Mouse (Mus musculus): ENCODE results near the gene Cyba. TPM values are rescaled to one million over a fixed set of nuclear protein-coding genes. Genes with fewer than 3 reads are reported as not detected.

Cyba gene
- total and polyA plus RNA-seq, 3 experiments, result 450 to 1,119 (median 848) TPM

GRCm38 (mm10) chr8:122376365-122377231, 56.1 kb downstream of the Cyba start, which contains the start of gene Zc3h18 (continued):
- 0 out of 2 replicates have a peak, but pooled peaks have one; percentile 35 for TF ChIP-seq BHLHE40 (IDR thresholded peaks at IDR 0.05; ENCODE audit: low read depth, low read length)
- TF ChIP-seq CHD1 (IDR thresholded peaks at IDR 0.05; ENCODE audit: low read depth, low read length), result no peak
- no peak; the same call in 1 of the 2 replicates for TF ChIP-seq MYC (IDR thresholded peaks at IDR 0.05; ENCODE audit: low read depth, low read length)
- TF ChIP-seq JUN (IDR thresholded peaks at IDR 0.05; ENCODE audit: insufficient read depth, low read depth, low read length), result no peak
- no peak for TF ChIP-seq CTCF (conservative IDR thresholded peaks at IDR 0.05 in 1 of 2, IDR thresholded peaks at IDR 0.05 in 1 of 2; ENCODE audit: low read depth in 2 of 2, low read length in 2 of 2)
- TF ChIP-seq E2F4 (IDR thresholded peaks at IDR 0.05; ENCODE audit: insufficient replicate concordance, low read depth, low read length), result peak; percentile 80; the same call in 1 of the 2 replicates
- peak; percentile 95 for TF ChIP-seq ELF1 (IDR thresholded peaks at IDR 0.05; ENCODE audit: low read depth, low read length)
- no peak for TF ChIP-seq USF2 (conservative IDR thresholded peaks at IDR 0.05; ENCODE audit: low read depth, low read length)
- TF ChIP-seq TBP (conservative IDR thresholded peaks at IDR 0.05; ENCODE audit: low read depth, low read length), result 0 out of 2 replicates have a peak, but pooled peaks have one; percentile 14

GRCm38 (mm10) chr8:122375751-122376364, 56.9 kb downstream of the Cyba start:
- Histone ChIP-seq H3K4me2 (ENCODE audit: insufficient read depth, low read depth, poor library complexity, severe bottlenecking) (peak overlapping the region; percentile 82; the same call in 1 of the 2 replicates), H3K36me3 (replicated peaks in 1 of 2; ENCODE audit: control insufficient read depth in 1 of 2, insufficient read depth in 1 of 2, low read length in 1 of 2) (peaks cover 19 to 44% of the 10 kb centered on the region in 2 experiments), H3K9ac (ENCODE audit: insufficient read depth, low read depth) (peak overlapping the region; percentile 82), H3K27me3 (replicated peaks) (no peaks in the 10 kb centered on the region), H3K9me3 (replicated peaks; ENCODE audit: low read length) (no peaks in the 10 kb centered on the region), H3K79me2 (replicated peaks; ENCODE audit: control insufficient read depth, extremely low read depth, insufficient read depth, poor library complexity, severe bottlenecking) (peaks cover 37% of the 10 kb centered on the region), H3K4me3 (replicated peaks in 1 of 3; ENCODE audit: low read depth in 2 of 3, low read length in 2 of 3, poor library complexity in 1 of 3) (peak overlapping the region; percentile 55 to 83 (median 67)), H3K27ac (ENCODE audit: insufficient read depth, low read depth) (no peak overlapping the region), H3K4me1 (ENCODE audit: control insufficient read depth in 1 of 2, insufficient read depth in 2 of 2) (peaks cover 17 to 54% of the 10 kb centered on the region in 2 experiments)
- no peak for TF ChIP-seq MYC (IDR thresholded peaks at IDR 0.05; ENCODE audit: low read depth, low read length)
- no peak for TF ChIP-seq ZNF384 (IDR thresholded peaks at IDR 0.05; ENCODE audit: low read depth, low read length)
- no peak for TF ChIP-seq ZMIZ1 (IDR thresholded peaks at IDR 0.05; ENCODE audit: low read depth, low read length)
- no peak for TF ChIP-seq MAFK (IDR thresholded peaks at IDR 0.05; ENCODE audit: insufficient replicate concordance, low read length)
- no peak for TF ChIP-seq UBTF (IDR thresholded peaks at IDR 0.05; ENCODE audit: low read depth, low read length)
- no peak for TF ChIP-seq CHD2 (IDR thresholded peaks at IDR 0.05; ENCODE audit: low read length)
- TF ChIP-seq TCF12 (IDR thresholded peaks at IDR 0.05; ENCODE audit: low read depth, low read length), result no peak
- no peak for TF ChIP-seq USF2 (conservative IDR thresholded peaks at IDR 0.05; ENCODE audit: low read depth, low read length)
- no peak for TF ChIP-seq GABPA (IDR thresholded peaks at IDR 0.05; ENCODE audit: insufficient replicate concordance, low read depth, low read length)
- no peak for TF ChIP-seq KAT2A (IDR thresholded peaks at IDR 0.05; ENCODE audit: insufficient replicate concordance, low read length)
- no peak for TF ChIP-seq POLR2A (IDR thresholded peaks at IDR 0.05; ENCODE audit: low read depth, low read length)
- no peak for TF ChIP-seq NELFE (IDR thresholded peaks at IDR 0.05; ENCODE audit: low read depth, low read length)
- no peak; the same call in 1 of the 2 replicates for TF ChIP-seq SIN3A (IDR thresholded peaks at IDR 0.05; ENCODE audit: low read length)
- no peak for TF ChIP-seq MAZ (IDR thresholded peaks at IDR 0.05; ENCODE audit: low read depth, low read length)
- no peak for TF ChIP-seq BHLHE40 (IDR thresholded peaks at IDR 0.05; ENCODE audit: low read depth, low read length)
- no peak for TF ChIP-seq EP300 (IDR thresholded peaks at IDR 0.05; ENCODE audit: low read length)
- no peak for TF ChIP-seq MXI1 (IDR thresholded peaks at IDR 0.05; ENCODE audit: low read depth, low read length)
- no peak for TF ChIP-seq E2F4 (IDR thresholded peaks at IDR 0.05; ENCODE audit: insufficient replicate concordance, low read depth, low read length)
- TF ChIP-seq ZC3H11A (IDR thresholded peaks at IDR 0.05; ENCODE audit: low read depth, low read length), result no peak
- DNase-seq (ENCODE audit: extremely low read depth), result no peak
- dilution Hi-C loops (cut with MboI; ENCODE audit: extremely low pct_ligation_motif_present, extremely low pct_unique_long_range_greater_than_20kb, low sequenced_read_pairs), result no loop called here
- in situ Hi-C loops (cut with MboI; ENCODE audit: low pct_ligation_motif_present, low pct_unique_long_range_greater_than_20kb, low sequenced_read_pairs), result no loop called here

Data from CH12.LX (cell line).